Mouse (Mus musculus) C2C12 (cell line): ENCODE data around the gene Prkcg. TPM values are rescaled to one million over a fixed set of nuclear protein-coding genes. Genes with fewer than 3 reads are reported as not detected.

Experiments used
- H3K27me3 ChIP-seq: one replicate; pipeline ENCODE4 v1.6.1; 2011; ENCODE audit not compliant: control insufficient read depth, insufficient read depth, insufficient read length
- H3K36me3 ChIP-seq: one replicate; pipeline ENCODE4 v1.6.1; 2011; ENCODE audit not compliant: control insufficient read depth, insufficient read depth
- H3K4me3 ChIP-seq: one replicate; pipeline ENCODE4 v1.5.1; 2011; ENCODE audit warnings: mild to moderate bottlenecking, control low read depth; ENCODE audit not compliant: poor library complexity, insufficient read depth, severe bottlenecking
- H3K79me2 ChIP-seq: one replicate; pipeline ENCODE4 v1.6.1; 2011; ENCODE audit not compliant: control insufficient read depth, insufficient read depth
- H3K79me3 ChIP-seq: one replicate; pipeline ENCODE4 v1.6.1; 2011; ENCODE audit warnings: low read depth, control low read depth
- H3ac ChIP-seq: one replicate; pipeline ENCODE3; 2011; ENCODE audit warnings: low read depth; ENCODE audit not compliant: control insufficient read depth, insufficient read length
- CEBPB ChIP-seq: IDR thresholded peaks from one replicate; pipeline ENCODE4 v1.6.1; 2011; ENCODE audit warnings: low read depth, mild to moderate bottlenecking, control low read depth, moderate library complexity
- CTCF ChIP-seq: IDR thresholded peaks from one replicate; pipeline ENCODE4 v1.5.1; 2011; ENCODE audit not compliant: control insufficient read depth, insufficient read depth, insufficient read length
- FOSL1 ChIP-seq: IDR thresholded peaks from one replicate; pipeline ENCODE4 v1.8.0; 2011; ENCODE audit warnings: mild to moderate bottlenecking, low read length; ENCODE audit not compliant: poor library complexity, insufficient read depth, severe bottlenecking
- MAX ChIP-seq: IDR thresholded peaks from one replicate; pipeline ENCODE4 v1.6.1; 2011; ENCODE audit warnings: mild to moderate bottlenecking, control low read depth
- MYOD1 ChIP-seq: IDR thresholded peaks from one replicate; pipeline ENCODE4 v1.6.1; 2011; ENCODE audit warnings: low read depth; ENCODE audit not compliant: control insufficient read depth, insufficient read length
- MYOG ChIP-seq: IDR thresholded peaks from one replicate; pipeline ENCODE4 v1.6.1; 2011; ENCODE audit not compliant: control insufficient read depth, insufficient read length; ENCODE audit errors: extremely low read depth
- USF1 ChIP-seq: IDR thresholded peaks from one replicate; pipeline ENCODE4 v1.6.1; 2011; ENCODE audit warnings: low read depth, mild to moderate bottlenecking, control low read depth, moderate library complexity
- polyA plus RNA-seq: library from polyadenylated mRNA; unstranded; fragments of >200 nt; fragmentation: generic; extraction: Trizol; gene quantifications from one replicate; pipeline ENCODE4 v1.2.1, GENCODE M21; 2012; ENCODE audit warnings: missing spikeins

Prkcg gene
- polyA plus RNA-seq, 1 experiment: 0.40 TPM

- no peak for TF ChIP-seq USF1
- TF ChIP-seq MYOD1: no peak
- TF ChIP-seq CEBPB: no peak
- TF ChIP-seq MAX: no peak
- TF ChIP-seq MYOG: no peak
- TF ChIP-seq CTCF: no peak
- TF ChIP-seq FOSL1: no peak
- Histone ChIP-seq H3K27me3 (peaks cover 5% of the 10 kb centered on the region), H3K36me3 (no peaks in the 10 kb centered on the region), H3ac (no peak overlapping the region), H3K4me3 (no peak overlapping the region), H3K79me2 (no peaks in the 10 kb centered on the region), H3K79me3 (no peaks in the 10 kb centered on the region)
Observed at GRCm38 (mm10) chr7:3369189-3369588, 80.2 kb downstream of the Prkcg start.

- H3K4me3 ChIP-seq: no peak overlapping the region
- no peak overlapping the region for H3ac ChIP-seq
- no peaks in the 10 kb centered on the region for H3K79me2 ChIP-seq
- TF ChIP-seq MYOD1: no peak
- no peaks in the 10 kb centered on the region for H3K36me3 ChIP-seq
- H3K27me3 ChIP-seq: peaks cover 5% of the 10 kb centered on the region
- no peaks in the 10 kb centered on the region for H3K79me3 ChIP-seq
Observed at GRCm38 (mm10) chr7:3370407-3370806, 81.4 kb downstream of the Prkcg start.

- Histone ChIP-seq H3K36me3 (no peaks in the 10 kb centered on the region), H3K27me3 (no peaks in the 10 kb centered on the region)
- TF ChIP-seq MYOG (no peak), MAX (no peak), CEBPB (no peak), USF1 (no peak)
Observed at GRCm38 (mm10) chr7:3372376-3372775, 83.4 kb downstream of the Prkcg start.

GRCm38 (mm10) chr7:3373754-3374153 lies 84.8 kb downstream of the Prkcg start:
- Histone ChIP-seq H3K79me2 (no peaks in the 10 kb centered on the region), H3ac (no peak overlapping the region), H3K36me3 (no peaks in the 10 kb centered on the region), H3K79me3 (no peaks in the 10 kb centered on the region), H3K27me3 (no peaks in the 10 kb centered on the region), H3K4me3 (no peak overlapping the region)
- TF ChIP-seq MAX (no peak), MYOG (no peak), FOSL1 (no peak), CEBPB (no peak), USF1 (no peak), MYOD1 (no peak), CTCF (no peak)

More at GRCm38 (mm10) chr7:3372376-3372775, 83.4 kb downstream of the Prkcg start:
- Histone ChIP-seq H3K4me3 (no peak overlapping the region), H3K79me2 (no peaks in the 10 kb centered on the region), H3ac (no peak overlapping the region), H3K79me3 (no peaks in the 10 kb centered on the region)

GRCm38 (mm10) chr7:3376831-3377230 lies 87.9 kb downstream of the Prkcg start:
- Histone ChIP-seq H3ac (no peak overlapping the region), H3K36me3 (no peaks in the 10 kb centered on the region), H3K4me3 (no peak overlapping the region), H3K79me2 (no peaks in the 10 kb centered on the region), H3K27me3 (no peaks in the 10 kb centered on the region), H3K79me3 (no peaks in the 10 kb centered on the region)
- TF ChIP-seq CTCF (peak; percentile 13), FOSL1 (no peak), MAX (no peak)

Other genes with a start within 250 kb of the Prkcg start
- 0.66 TPM for gene AU018091, start 120.0 kb upstream of the Prkcg start, polyA plus RNA-seq
- 0.01 TPM for gene Nlrp12, start 39.4 kb upstream of the Prkcg start, polyA plus RNA-seq
- 157 TPM for gene Myadm, start 99 bp upstream of the Prkcg start, polyA plus RNA-seq
- gene Cacng7, start 43.8 kb downstream of the Prkcg start, polyA plus RNA-seq: 1.1 TPM
- gene Cacng8, start 101.5 kb downstream of the Prkcg start, polyA plus RNA-seq: 1.3 TPM
- 0.27 TPM for gene Cacng6, start 135.0 kb downstream of the Prkcg start, polyA plus RNA-seq
- gene Tarm1, start 213.4 kb downstream of the Prkcg start, polyA plus RNA-seq: not detected